Mouse (Mus musculus): ENCODE data around the gene Mybpc2.

Gene Mybpc2

GRCm38 (mm10) chr7:44525126-44525832 lies 823 bp upstream of the Mybpc2 start:
- DNase-seq (ENCODE audit: low read depth, low spot score): peak; percentile 58

- DNase-seq (ENCODE audit: low read depth, low spot score): no peak
Observed at GRCm38 (mm10) chr7:44523056-44523455, 1.4 kb downstream of the Mybpc2 start.

GRCm38 (mm10) chr7:44521710-44522109 lies 2.7 kb downstream of the Mybpc2 start:
- no peak for DNase-seq (ENCODE audit: low read depth, low spot score)

- DNase-seq (ENCODE audit: low read depth, low spot score): no peak
Observed at GRCm38 (mm10) chr7:44520990-44521389, 3.5 kb downstream of the Mybpc2 start.

- peak; percentile 43 for DNase-seq (ENCODE audit: low read depth, low spot score)
Observed at GRCm38 (mm10) chr7:44519240-44519913, 5.1 kb downstream of the Mybpc2 start.

- no peak for DNase-seq (ENCODE audit: low read depth, low spot score)
Observed at GRCm38 (mm10) chr7:44507491-44507890, 17.0 kb downstream of the Mybpc2 start.

- peak; percentile 77 for DNase-seq (ENCODE audit: low read depth, low spot score)
Observed at GRCm38 (mm10) chr7:44501563-44502115, 22.8 kb downstream of the Mybpc2 start.

GRCm38 (mm10) chr7:44500046-44500445 lies 24.4 kb downstream of the Mybpc2 start:
- DNase-seq (ENCODE audit: low read depth, low spot score): no peak

GRCm38 (mm10) chr7:44498922-44499321 lies 25.5 kb downstream of the Mybpc2 start:
- no peak for DNase-seq (ENCODE audit: low read depth, low spot score)

GRCm38 (mm10) chr7:44497361-44498055 lies 26.9 kb downstream of the Mybpc2 start:
- DNase-seq (ENCODE audit: low read depth, low spot score): no peak

- DNase-seq (ENCODE audit: low read depth, low spot score): no peak
Observed at GRCm38 (mm10) chr7:44496771-44497109, 27.7 kb downstream of the Mybpc2 start.

GRCm38 (mm10) chr7:44495992-44496770 lies 28.3 kb downstream of the Mybpc2 start, which contains the start of the genes Emc10 and Fam71e1:
Gene Emc10, minus strand, starts transcription at chr7:44496529.
Gene Fam71e1, plus strand, starts transcription at chr7:44496581.
- peak; percentile 97 for DNase-seq (ENCODE audit: low read depth, low spot score)

- peak; percentile 26 for DNase-seq (ENCODE audit: low read depth, low spot score)
Observed at GRCm38 (mm10) chr7:44495086-44495485, 29.4 kb downstream of the Mybpc2 start.

GRCm38 (mm10) chr7:44494681-44495080 lies 29.8 kb downstream of the Mybpc2 start:
- no peak for DNase-seq (ENCODE audit: low read depth, low spot score)

- DNase-seq (ENCODE audit: low read depth, low spot score): no peak
Observed at GRCm38 (mm10) chr7:44492166-44492826, 32.2 kb downstream of the Mybpc2 start.

GRCm38 (mm10) chr7:44491391-44491790 lies 33.1 kb downstream of the Mybpc2 start:
- no peak for DNase-seq (ENCODE audit: low read depth, low spot score)

- no peak for DNase-seq (ENCODE audit: low read depth, low spot score)
Observed at GRCm38 (mm10) chr7:44490281-44490680, 34.2 kb downstream of the Mybpc2 start.

- no peak for DNase-seq (ENCODE audit: low read depth, low spot score)
Observed at GRCm38 (mm10) chr7:44488545-44488944, 35.9 kb downstream of the Mybpc2 start.

- no peak for DNase-seq (ENCODE audit: low read depth, low spot score)
Observed at GRCm38 (mm10) chr7:44487936-44488335, 36.5 kb downstream of the Mybpc2 start.

- no peak for DNase-seq (ENCODE audit: low read depth, low spot score)
Observed at GRCm38 (mm10) chr7:44486927-44487575, 37.4 kb downstream of the Mybpc2 start.

Data from 3T3-L1 (cell line).